Mouse (Mus musculus): Measurements from ENCODE around the gene 2700097O09Rik. TPM values are rescaled to one million over a fixed set of nuclear protein-coding genes. Genes with fewer than 3 reads are reported as not detected.
"Not testable (repeated sequence)": the region's sequence is repeated elsewhere in the genome, so short reads cannot be mapped to it uniquely, and the experiment has no call there.

Gene 2700097O09Rik
- total RNA-seq, 1 experiment from 2014 or later, result 10.3 TPM

- no peak for ATAC-seq (replicated peaks; ENCODE audit: insufficient number of reproducible peaks, low FRiP score, low TSS enrichment, poor library complexity, severe bottlenecking)
Measured at GRCm38 (mm10) chr12:55051210-55052173, 28.4 kb downstream of the 2700097O09Rik start.

- ATAC-seq (replicated peaks; ENCODE audit: insufficient number of reproducible peaks, low FRiP score, low TSS enrichment, poor library complexity, severe bottlenecking), result no peak
Measured at GRCm38 (mm10) chr12:55049731-55050353, 30.1 kb downstream of the 2700097O09Rik start.

GRCm38 (mm10) chr12:55041011-55041410, 38.9 kb downstream of the 2700097O09Rik start:
- no peak for ATAC-seq (replicated peaks; ENCODE audit: insufficient number of reproducible peaks, low FRiP score, low TSS enrichment, poor library complexity, severe bottlenecking)

- ATAC-seq (replicated peaks; ENCODE audit: insufficient number of reproducible peaks, low FRiP score, low TSS enrichment, poor library complexity, severe bottlenecking), result 0 out of 2 replicates have a peak, but pooled peaks have one; percentile 13
Measured at GRCm38 (mm10) chr12:55027088-55027487, 52.8 kb downstream of the 2700097O09Rik start.

- no peak for ATAC-seq (replicated peaks; ENCODE audit: insufficient number of reproducible peaks, low FRiP score, low TSS enrichment, poor library complexity, severe bottlenecking)
Measured at GRCm38 (mm10) chr12:55023284-55023683, 56.6 kb downstream of the 2700097O09Rik start.

GRCm38 (mm10) chr12:55019421-55019877, 60.5 kb downstream of the 2700097O09Rik start:
- ATAC-seq (replicated peaks; ENCODE audit: insufficient number of reproducible peaks, low FRiP score, low TSS enrichment, poor library complexity, severe bottlenecking), result peak; percentile 88

GRCm38 (mm10) chr12:55017119-55017721, 62.7 kb downstream of the 2700097O09Rik start:
- ATAC-seq (replicated peaks; ENCODE audit: insufficient number of reproducible peaks, low FRiP score, low TSS enrichment, poor library complexity, severe bottlenecking), result no peak

GRCm38 (mm10) chr12:55016339-55017118, 63.4 kb downstream of the 2700097O09Rik start:
- ATAC-seq (replicated peaks; ENCODE audit: insufficient number of reproducible peaks, low FRiP score, low TSS enrichment, poor library complexity, severe bottlenecking), result peak; percentile 33; the same call in 1 of the 2 replicates

GRCm38 (mm10) chr12:55015428-55015827, 64.5 kb downstream of the 2700097O09Rik start:
- ATAC-seq (replicated peaks; ENCODE audit: insufficient number of reproducible peaks, low FRiP score, low TSS enrichment, poor library complexity, severe bottlenecking), result no peak

GRCm38 (mm10) chr12:55013626-55014398, 66.1 kb downstream of the 2700097O09Rik start, which contains the start of gene Baz1a:
TSS of gene Baz1a (minus strand) at chr12:55014348.
- no peak for ATAC-seq (replicated peaks; ENCODE audit: insufficient number of reproducible peaks, low FRiP score, low TSS enrichment, poor library complexity, severe bottlenecking)

GRCm38 (mm10) chr12:55013031-55013430, 66.9 kb downstream of the 2700097O09Rik start:
- no peak for ATAC-seq (replicated peaks; ENCODE audit: insufficient number of reproducible peaks, low FRiP score, low TSS enrichment, poor library complexity, severe bottlenecking)

- no peak for ATAC-seq (replicated peaks; ENCODE audit: insufficient number of reproducible peaks, low FRiP score, low TSS enrichment, poor library complexity, severe bottlenecking)
Measured at GRCm38 (mm10) chr12:55007361-55008008, 72.4 kb downstream of the 2700097O09Rik start.

GRCm38 (mm10) chr12:55006071-55006470, 73.8 kb downstream of the 2700097O09Rik start:
- no peak for ATAC-seq (replicated peaks; ENCODE audit: insufficient number of reproducible peaks, low FRiP score, low TSS enrichment, poor library complexity, severe bottlenecking)

- no peak for ATAC-seq (replicated peaks; ENCODE audit: insufficient number of reproducible peaks, low FRiP score, low TSS enrichment, poor library complexity, severe bottlenecking)
Measured at GRCm38 (mm10) chr12:55004396-55004795, 75.5 kb downstream of the 2700097O09Rik start.

GRCm38 (mm10) chr12:55003843-55004242, 76.1 kb downstream of the 2700097O09Rik start:
- no peak for ATAC-seq (replicated peaks; ENCODE audit: insufficient number of reproducible peaks, low FRiP score, low TSS enrichment, poor library complexity, severe bottlenecking)

GRCm38 (mm10) chr12:55002532-55002931, 77.4 kb downstream of the 2700097O09Rik start:
- ATAC-seq (replicated peaks; ENCODE audit: insufficient number of reproducible peaks, low FRiP score, low TSS enrichment, poor library complexity, severe bottlenecking), result not testable (repeated sequence)

GRCm38 (mm10) chr12:54999016-54999690, 80.8 kb downstream of the 2700097O09Rik start:
- ATAC-seq (replicated peaks; ENCODE audit: insufficient number of reproducible peaks, low FRiP score, low TSS enrichment, poor library complexity, severe bottlenecking), result peak; percentile 99
